Mouse (Mus musculus) bone marrow, adult 2 months (tissue): Measurements from ENCODE around the gene Fam107b. TPM values are rescaled to one million over a fixed set of nuclear protein-coding genes. Genes with fewer than 3 reads are reported as not detected.
A peak's percentile ranks its signal among the peaks of the same experiment; 100 is the strongest.

Experiments used
- H3K27ac ChIP-seq: fragments of 200-500 bp; 2 replicates; pipeline ENCODE4 v1.5.1; 2012; ENCODE audit warnings: low read depth, mild to moderate bottlenecking, control low read depth, inconsistent platforms, low read length; ENCODE audit not compliant: control insufficient read depth, poor library complexity, insufficient read depth
- H3K4me1 ChIP-seq: fragments of 200-500 bp; 2 replicates; pipeline ENCODE4 v1.6.1; 2011; ENCODE audit warnings: low read length; ENCODE audit not compliant: control insufficient read depth, insufficient read depth
- H3K4me3 ChIP-seq: fragments of 200-500 bp; replicated peaks from 2 replicates; pipeline ENCODE3; 2011; ENCODE audit warnings: mild to moderate bottlenecking, low read depth, low read length, control low read depth; ENCODE audit not compliant: control insufficient read depth
- CTCF ChIP-seq: fragments of 200-500 bp; IDR thresholded peaks from 2 replicates; pipeline ENCODE4 v1.5.1; 2011; ENCODE audit warnings: low read length, control low read depth; ENCODE audit not compliant: control insufficient read depth, insufficient read depth
- POLR2A ChIP-seq: fragments of 200-500 bp; IDR thresholded peaks from 2 replicates; pipeline ENCODE4 v1.6.1; 2011; ENCODE audit warnings: low read depth, mild to moderate bottlenecking, control low read depth, low read length, borderline replicate concordance; ENCODE audit not compliant: control insufficient read depth
- WGBS: fragments of 180-500 bp; shearing (Covaris S2); methylation state at CpG from one replicate; pipeline ENCODE4 v1.1.7; 2018; 5-methylcytosine and 5-hydroxymethylcytosine counted together
- polyA plus RNA-seq: library from polyadenylated mRNA; stranded (reverse); fragments of >200 nt; gene quantifications from 2 replicates; pipeline ENCODE4 v1.2.4, GENCODE M21; 2011; ENCODE audit warnings: low replicate concordance; ENCODE audit not compliant: missing spikeins, insufficient read depth, insufficient read length

Fam107b gene
- polyA plus RNA-seq, 1 experiment, result 71.1 TPM

DNA sequence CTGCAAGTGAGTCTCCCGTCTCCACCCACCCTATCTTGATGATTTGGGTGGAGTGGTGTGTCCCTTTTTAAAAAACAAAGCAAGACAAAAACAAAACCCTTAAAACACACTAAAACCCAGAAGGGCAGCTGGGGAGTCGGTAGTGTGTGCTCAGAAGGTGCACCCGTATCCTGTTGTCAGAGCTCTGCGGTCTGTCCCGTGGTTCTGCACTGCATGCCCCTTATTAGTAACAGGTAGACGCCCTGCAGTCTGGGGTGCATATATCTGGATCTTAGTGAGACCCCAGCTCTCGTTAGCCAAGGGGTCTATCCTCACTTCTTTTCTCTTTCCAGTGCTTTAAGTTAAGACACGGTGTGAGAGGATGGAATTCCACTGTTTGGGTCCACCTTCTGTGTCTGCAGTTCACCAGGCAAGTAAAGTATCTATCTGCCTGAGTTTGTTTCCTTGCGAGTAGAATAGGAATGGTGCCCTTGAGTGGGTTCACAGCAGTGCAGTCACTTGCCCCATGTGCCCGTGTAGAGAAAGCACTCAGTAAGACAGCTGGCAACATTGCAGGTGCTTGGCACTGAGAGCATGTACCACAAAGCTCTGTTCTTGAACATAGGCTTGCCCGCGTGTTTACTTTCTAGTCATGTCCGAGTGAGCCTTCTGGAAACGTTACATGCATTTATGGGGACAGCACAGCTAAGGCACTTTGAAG, 161.2 kb downstream of the Fam107b start:
- TF ChIP-seq CTCF (no peak), POLR2A (no peak)
- H3K4me1 ChIP-seq, result peaks cover 19% of the 10 kb centered on the region
- H3K4me3 ChIP-seq, result no peak overlapping the region
- peak overlapping the region; percentile 62; the same call in 1 of the 2 replicates for H3K27ac ChIP-seq
- 28% methylated on average over 14 of the region's 14 CpGs for WGBS

DNA sequence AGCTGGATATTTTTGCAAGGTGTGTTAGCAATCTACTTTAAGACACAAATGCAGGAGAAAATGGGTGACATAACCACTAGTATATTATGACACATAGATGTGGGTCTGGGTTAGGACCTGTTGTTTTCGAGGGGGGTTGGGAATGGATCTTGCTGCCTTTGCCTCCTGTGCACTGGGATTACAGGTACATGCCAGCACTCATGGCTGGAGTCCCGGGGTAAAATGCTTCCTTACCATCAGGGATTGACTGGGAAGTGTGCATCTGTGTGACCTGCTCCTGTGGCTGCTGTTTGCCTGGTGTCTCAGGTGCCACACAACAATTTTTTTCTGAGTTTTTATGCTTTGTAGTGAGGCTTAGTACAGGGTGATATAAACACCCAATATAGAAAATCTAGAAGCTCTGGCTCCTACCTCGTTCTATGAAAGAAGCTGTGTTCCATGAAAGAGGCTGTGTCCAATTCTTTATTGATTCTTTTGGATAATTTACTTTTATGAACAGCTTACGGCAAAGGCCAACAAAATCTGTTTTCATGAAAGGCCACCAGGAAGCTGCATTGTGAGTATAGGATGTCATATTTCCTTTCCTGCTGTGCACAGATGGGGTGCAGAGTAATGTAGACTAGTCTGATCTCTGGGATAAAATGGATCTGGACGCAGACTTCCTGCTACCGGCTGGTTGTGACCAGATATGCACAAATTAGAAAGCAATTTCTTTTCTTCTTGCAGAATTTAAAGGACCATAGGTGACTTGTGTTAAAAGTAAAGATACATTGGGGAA, 167.8 kb downstream of the Fam107b start:
- peaks cover 15% of the 10 kb centered on the region for H3K4me1 ChIP-seq
- no peak overlapping the region for H3K4me3 ChIP-seq
- WGBS, result 48% methylated on average over 6 of the region's 6 CpGs
- TF ChIP-seq CTCF (no peak), POLR2A (no peak)
- H3K27ac ChIP-seq, result no peak overlapping the region; the same call in 1 of the 2 replicates

DNA sequence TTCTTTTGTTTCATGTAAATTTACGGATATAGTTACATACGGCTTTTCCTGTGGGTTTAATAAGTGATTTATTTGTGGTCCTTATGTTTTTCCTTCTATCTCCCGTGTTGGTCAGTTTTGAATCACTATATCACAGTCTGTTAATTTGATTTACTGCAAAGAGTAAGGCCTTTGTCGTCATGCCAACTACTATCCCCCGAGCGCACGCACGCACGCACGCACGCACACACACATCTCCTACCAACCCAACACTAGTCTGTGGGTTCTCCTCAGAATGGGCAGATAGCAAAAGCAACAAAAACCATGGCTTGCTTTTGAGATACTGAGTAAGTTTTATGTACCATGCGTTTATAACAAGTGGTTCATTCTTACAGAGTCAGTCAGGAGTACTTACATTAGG, 168.4 kb downstream of the Fam107b start:
- WGBS, result 81% methylated on average over 12 of the region's 12 CpGs
- Histone ChIP-seq H3K4me3 (no peak overlapping the region), H3K4me1 (peaks cover 15% of the 10 kb centered on the region), H3K27ac (no peak overlapping the region)
- TF ChIP-seq POLR2A, result no peak
- no peak for TF ChIP-seq CTCF

DNA sequence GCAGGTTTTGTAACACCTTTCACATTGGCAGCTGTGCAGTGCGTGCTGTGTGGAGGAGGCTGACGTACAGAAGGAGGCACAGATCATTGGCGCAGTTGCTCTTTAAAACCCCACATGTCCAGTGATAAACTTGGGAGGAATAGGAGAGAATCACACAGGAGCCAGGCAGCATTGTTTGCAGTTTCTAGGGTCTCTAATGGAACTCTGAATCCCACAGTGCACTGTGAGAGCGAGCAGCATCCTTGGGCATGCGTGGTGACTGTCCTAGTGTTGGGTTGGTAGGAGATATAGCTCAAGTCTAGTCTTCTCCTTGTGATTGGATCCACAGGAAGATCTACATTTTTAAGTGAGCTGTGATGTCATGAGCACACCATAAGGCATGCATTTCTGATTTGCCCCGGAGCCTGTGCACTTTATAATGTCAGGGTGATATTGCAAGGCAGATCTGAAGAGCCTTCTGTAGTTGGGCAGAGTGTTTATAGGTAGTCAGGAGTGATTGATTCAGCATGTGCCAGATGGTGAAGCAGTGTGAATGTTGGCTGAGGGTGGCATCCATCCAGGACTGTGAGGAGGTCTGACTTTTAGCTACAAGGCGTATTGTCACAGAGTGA, 169.2 kb downstream of the Fam107b start:
- WGBS, result 87% methylated on average over 7 of the region's 7 CpGs
- no peak for TF ChIP-seq POLR2A
- Histone ChIP-seq H3K4me1 (peaks cover 15% of the 10 kb centered on the region), H3K4me3 (no peak overlapping the region), H3K27ac (no peak overlapping the region)

DNA sequence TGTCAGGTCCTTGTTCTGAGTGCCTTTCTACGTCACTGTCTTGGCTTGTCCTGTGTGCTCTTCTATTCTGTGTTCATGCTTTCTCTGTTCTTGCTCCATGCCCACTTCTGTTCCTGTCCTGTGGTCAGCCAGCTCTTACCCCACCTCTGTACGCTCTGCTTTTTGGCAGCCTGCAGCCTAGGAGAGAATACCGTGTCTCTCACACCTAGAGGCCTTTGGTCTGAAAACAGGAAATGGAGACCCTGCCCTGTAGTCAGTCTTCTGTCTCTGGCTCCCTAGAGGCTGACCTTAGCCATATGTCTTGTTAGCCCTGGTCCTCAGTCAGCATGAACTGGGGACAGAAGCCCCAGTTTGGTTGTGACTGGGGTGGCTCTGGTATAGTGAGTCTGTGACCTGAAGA, 170.0 kb downstream of the Fam107b start:
- Histone ChIP-seq H3K4me3 (no peak overlapping the region), H3K4me1 (peaks cover 15% of the 10 kb centered on the region), H3K27ac (peak overlapping the region; percentile 0; the same call in 1 of the 2 replicates)
- TF ChIP-seq POLR2A (no peak), CTCF (no peak)
- WGBS, result 18% methylated on average over 3 of the region's 3 CpGs

DNA sequence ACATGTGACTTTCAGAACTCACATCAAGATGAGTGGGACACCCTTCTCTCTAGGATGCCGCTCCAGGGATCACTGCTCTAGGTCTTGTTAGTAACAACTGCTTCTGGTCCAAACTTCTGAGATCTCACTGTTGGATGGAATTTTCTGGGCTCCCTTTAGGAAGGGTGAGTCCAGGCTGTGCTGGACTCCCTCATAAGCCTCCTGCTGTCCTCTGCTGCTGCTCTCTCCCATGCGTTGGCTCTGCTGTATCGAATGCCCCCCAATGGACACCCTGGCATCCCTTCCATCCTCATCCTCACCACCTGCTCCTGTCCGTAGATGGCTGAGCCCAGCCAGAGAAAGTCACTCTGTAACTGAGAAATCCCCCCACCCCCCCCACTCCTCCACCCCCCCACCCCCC, 170.4 kb downstream of the Fam107b start:
- H3K4me3 ChIP-seq, result no peak overlapping the region
- WGBS, result 79% methylated on average over 4 of the region's 4 CpGs
- peak overlapping the region; percentile 0; the same call in 1 of the 2 replicates for H3K27ac ChIP-seq
- H3K4me1 ChIP-seq, result peaks cover 15% of the 10 kb centered on the region
- no peak for TF ChIP-seq POLR2A
- TF ChIP-seq CTCF, result no peak

DNA sequence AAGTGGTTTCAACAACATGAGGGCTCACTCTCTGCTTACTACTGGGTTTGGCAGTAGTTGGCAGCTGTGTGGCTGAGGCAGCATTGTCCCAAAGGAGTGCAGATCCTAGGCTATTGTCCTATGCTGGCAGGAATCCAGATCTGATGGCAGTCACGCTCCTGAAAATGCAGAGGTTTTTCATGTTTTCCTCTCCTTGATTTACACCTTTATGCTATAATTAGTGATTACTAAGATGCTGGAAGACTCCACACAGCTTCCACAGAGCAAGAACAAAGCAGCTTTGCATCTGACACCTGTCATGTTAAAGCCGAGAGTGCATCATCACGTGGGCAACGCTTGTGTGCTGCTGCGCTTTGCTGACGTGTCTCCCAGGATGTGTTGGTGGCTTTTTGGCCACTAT, 172.2 kb downstream of the Fam107b start:
- TF ChIP-seq CTCF, result no peak
- no peak for TF ChIP-seq POLR2A
- peaks cover 19% of the 10 kb centered on the region for H3K4me1 ChIP-seq
- 78% methylated on average over 6 of the region's 6 CpGs for WGBS

DNA sequence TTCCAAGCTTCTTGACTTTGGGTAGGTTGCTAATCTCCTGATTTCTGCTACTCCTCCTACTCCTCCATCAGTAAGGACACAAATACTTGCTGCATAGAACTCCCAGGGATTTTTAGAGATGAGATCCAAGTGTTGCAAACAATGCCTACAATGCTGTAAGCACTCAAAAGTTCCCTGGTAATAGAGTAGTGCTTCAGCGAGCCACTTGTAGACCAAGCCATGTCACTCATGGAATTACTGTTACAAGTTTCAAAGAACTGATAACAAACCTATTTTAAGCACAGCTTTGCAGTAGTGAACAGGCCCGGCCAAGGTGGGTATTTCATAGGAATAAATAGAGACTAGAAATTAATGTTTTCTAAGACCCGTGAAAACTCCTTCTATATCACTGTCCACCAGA, 174.8 kb downstream of the Fam107b start:
- TF ChIP-seq POLR2A (no peak), CTCF (no peak)
- no peak overlapping the region for H3K27ac ChIP-seq
- WGBS, result 58% methylated on average over 3 of the region's 3 CpGs
- H3K4me1 ChIP-seq, result peaks cover 15% of the 10 kb centered on the region
- H3K4me3 ChIP-seq, result no peak overlapping the region

More for the DNA sequence above, 172.2 kb downstream of the Fam107b start:
- H3K27ac ChIP-seq, result no peak overlapping the region
- no peak overlapping the region for H3K4me3 ChIP-seq
